Mouse (Mus musculus) brown adipose tissue, adult 24 weeks (tissue): Measurements from ENCODE around the gene Fdx1l. TPM values are rescaled to one million over a fixed set of nuclear protein-coding genes. Genes with fewer than 3 reads are reported as not detected.
"Not testable (repeated sequence)": the region's sequence is repeated elsewhere in the genome, so short reads cannot be mapped to it uniquely, and the experiment has no call there.

Experiments used
- H3K27ac ChIP-seq: fragments of 200-500 bp; replicated peaks from 2 replicates; pipeline ENCODE4 v1.5.1; 2012; ENCODE audit warnings: low read depth, mild to moderate bottlenecking, low read length
- H3K4me1 ChIP-seq: fragments of 200-500 bp; 2 replicates; pipeline ENCODE4 v1.6.1; 2012; ENCODE audit warnings: low read length, mixed read lengths; ENCODE audit not compliant: control insufficient read depth, insufficient read depth, insufficient read length
- H3K4me3 ChIP-seq: fragments of 200-500 bp; 2 replicates; pipeline ENCODE4 v1.5.1; 2012; ENCODE audit warnings: low read depth, mild to moderate bottlenecking, low read length, moderate library complexity; ENCODE audit not compliant: insufficient read depth
- polyA plus RNA-seq: library from polyadenylated mRNA; stranded (reverse); fragments of >200 nt; gene quantifications from 2 replicates; pipeline ENCODE4 v1.2.4, GENCODE M21; 2012; ENCODE audit not compliant: missing spikeins, insufficient read depth, insufficient read length

Gene Fdx1l
- polyA plus RNA-seq, 1 experiment = 55.1 TPM

- Histone ChIP-seq H3K4me3 (peak within 1 kb of the TSS; percentile 85), H3K4me1 (peaks cover 6% of the 10 kb centered on the region), H3K27ac (peak within 1 kb of the TSS; percentile 91)
These were observed 18.4 kb upstream of the Fdx1l start, which contains the start of the genes Gm38431 and Raver1 for GRCm38 (mm10) chr9:21091707-21092320. Gene Gm38431 (minus strand): TSS chr9:21091997. Gene Raver1 (minus strand): TSS chr9:21092008.

GRCm38 (mm10) chr9:21090972-21091706 lies 17.7 kb upstream of the Fdx1l start:
- peak overlapping the region; percentile 85 for H3K4me3 ChIP-seq
- H3K27ac ChIP-seq = no peak overlapping the region; the same call in 1 of the 2 replicates
- H3K4me1 ChIP-seq = peaks cover 6% of the 10 kb centered on the region

GRCm38 (mm10) chr9:21090537-21090936 lies 17.1 kb upstream of the Fdx1l start:
- Histone ChIP-seq H3K27ac (no peak overlapping the region), H3K4me3 (peak overlapping the region; percentile 85), H3K4me1 (peaks cover 6% of the 10 kb centered on the region)

GRCm38 (mm10) chr9:21083324-21083723 lies 9.9 kb upstream of the Fdx1l start:
- Histone ChIP-seq H3K4me1 (no peaks in the 10 kb centered on the region), H3K4me3 (no peak overlapping the region), H3K27ac (no peak overlapping the region)

GRCm38 (mm10) chr9:21081127-21081526 lies 7.7 kb upstream of the Fdx1l start:
- no peaks in the 10 kb centered on the region for H3K4me1 ChIP-seq
- H3K27ac ChIP-seq = no peak overlapping the region
- no peak overlapping the region for H3K4me3 ChIP-seq

GRCm38 (mm10) chr9:21075625-21076024 lies 2.2 kb upstream of the Fdx1l start:
- H3K4me1 ChIP-seq = peaks cover 7% of the 10 kb centered on the region; the same call in 1 of the 2 replicates
- H3K4me3 ChIP-seq = no peak overlapping the region
- no peak overlapping the region for H3K27ac ChIP-seq

- H3K4me1 ChIP-seq = peaks cover 7% of the 10 kb centered on the region; the same call in 1 of the 2 replicates
- peak overlapping the region; percentile 80; the same call in 1 of the 2 replicates for H3K4me3 ChIP-seq
- no peak overlapping the region for H3K27ac ChIP-seq
These were observed 759 bp upstream of the Fdx1l start for GRCm38 (mm10) chr9:21074173-21074572.

GRCm38 (mm10) chr9:21072641-21073040 lies 773 bp downstream of the Fdx1l start:
- peaks cover 7% of the 10 kb centered on the region; the same call in 1 of the 2 replicates for H3K4me1 ChIP-seq
- H3K4me3 ChIP-seq = peak overlapping the region; percentile 80
- no peak overlapping the region for H3K27ac ChIP-seq

- Histone ChIP-seq H3K4me3 (no peak within 1 kb of the TSS), H3K4me1 (no peaks in the 10 kb centered on the region), H3K27ac (no peak within 1 kb of the TSS)
These were observed 6.3 kb downstream of the Fdx1l start, which contains the start of gene Zglp1 for GRCm38 (mm10) chr9:21067006-21067684. Gene Zglp1 (minus strand): TSS chr9:21067093.

GRCm38 (mm10) chr9:21062928-21063327 lies 10.5 kb downstream of the Fdx1l start:
- no peak overlapping the region for H3K27ac ChIP-seq
- H3K4me1 ChIP-seq = no peaks in the 10 kb centered on the region
- no peak overlapping the region for H3K4me3 ChIP-seq

GRCm38 (mm10) chr9:21051578-21051977 lies 21.8 kb downstream of the Fdx1l start:
- Histone ChIP-seq H3K4me1 (no peaks in the 10 kb centered on the region), H3K4me3 (no peak overlapping the region), H3K27ac (no peak overlapping the region)

GRCm38 (mm10) chr9:21045235-21045634 lies 28.2 kb downstream of the Fdx1l start:
- H3K4me3 ChIP-seq = no peak overlapping the region
- no peaks in the 10 kb centered on the region for H3K4me1 ChIP-seq
- no peak overlapping the region for H3K27ac ChIP-seq

- H3K27ac ChIP-seq, H3K4me1 ChIP-seq: not testable (repeated sequence)
These were observed 28.6 kb downstream of the Fdx1l start for GRCm38 (mm10) chr9:21044785-21045184.

GRCm38 (mm10) chr9:21043563-21043962 lies 29.9 kb downstream of the Fdx1l start:
- H3K27ac ChIP-seq = no peak overlapping the region
- H3K4me3 ChIP-seq = no peak overlapping the region
- H3K4me1 ChIP-seq = no peaks in the 10 kb centered on the region

More at GRCm38 (mm10) chr9:21044785-21045184, 28.6 kb downstream of the Fdx1l start:
- H3K4me3 ChIP-seq = not testable (repeated sequence)

- no peaks in the 10 kb centered on the region for H3K4me1 ChIP-seq
- no peak overlapping the region for H3K4me3 ChIP-seq
- H3K27ac ChIP-seq = no peak overlapping the region
These were observed 32.1 kb downstream of the Fdx1l start for GRCm38 (mm10) chr9:21041308-21041707.
